Mouse (Mus musculus) myocyte (in vitro differentiated cells): Measurements from ENCODE around the gene Hsd17b2. TPM values are rescaled to one million over a fixed set of nuclear protein-coding genes. Genes with fewer than 3 reads are reported as not detected.

Experiments
- H3K27me3 ChIP-seq: one replicate; pipeline ENCODE4 v1.6.1; 2011; ENCODE audit not compliant: control insufficient read depth, insufficient read depth, insufficient read length
- H3K36me3 ChIP-seq: one replicate; pipeline ENCODE4 v1.6.1; 2011; ENCODE audit not compliant: control insufficient read depth, insufficient read depth
- H3K4me2 ChIP-seq: one replicate; pipeline ENCODE4 v1.6.1; 2011; ENCODE audit warnings: low read depth, control low read depth
- H3K4me3 ChIP-seq: one replicate; pipeline ENCODE4 v1.5.1; 2011; ENCODE audit warnings: mild to moderate bottlenecking, control low read depth, moderate library complexity
- H3K79me2 ChIP-seq: one replicate; pipeline ENCODE4 v1.6.1; 2011; ENCODE audit not compliant: control insufficient read depth, insufficient read depth
- H3ac ChIP-seq: one replicate; pipeline ENCODE4 v1.6.1; 2011; ENCODE audit not compliant: control insufficient read depth, insufficient read length
- CEBPB ChIP-seq: IDR thresholded peaks from 2 replicates; pipeline ENCODE4 v1.6.1; 2011; ENCODE audit warnings: mild to moderate bottlenecking, moderate library complexity; ENCODE audit not compliant: poor library complexity, insufficient read depth, severe bottlenecking
- E2F4 ChIP-seq: IDR thresholded peaks from one replicate; pipeline ENCODE4 v1.6.1; 2011; ENCODE audit warnings: mild to moderate bottlenecking, control low read depth, moderate library complexity; ENCODE audit not compliant: insufficient read depth
- MAX ChIP-seq: IDR thresholded peaks from one replicate; pipeline ENCODE4 v1.6.1; 2011; ENCODE audit warnings: low read depth, mild to moderate bottlenecking, control low read depth
- MYOD1 ChIP-seq, 3 experiments: IDR thresholded peaks; one replicate each; pipeline ENCODE4 v1.6.1; 2011; ENCODE audit warnings: control low read depth in 2 of 3, low read depth in 2 of 3, mild to moderate bottlenecking in 2 of 3, moderate library complexity in 1 of 3; ENCODE audit not compliant: insufficient read length in 2 of 3, control insufficient read depth in 1 of 3
- MYOG ChIP-seq, 3 experiments: IDR thresholded peaks; one replicate each; pipeline ENCODE4 v1.6.1; 2011; ENCODE audit warnings: control low read depth in 2 of 3, low read depth in 2 of 3, mild to moderate bottlenecking in 2 of 3; ENCODE audit not compliant: insufficient read length in 2 of 3, control insufficient read depth in 1 of 3, insufficient read depth in 1 of 3
- POLR2A ChIP-seq: IDR thresholded peaks from one replicate; pipeline ENCODE4 v1.6.1; 2011; ENCODE audit warnings: low read depth, mild to moderate bottlenecking, control low read depth, moderate library complexity; ENCODE audit not compliant: insufficient read length
- POLR2AphosphoS2 ChIP-seq: IDR thresholded peaks from one replicate; pipeline ENCODE4 v1.6.1; 2011; ENCODE audit warnings: low read depth, control low read depth; ENCODE audit not compliant: insufficient read length
- REST ChIP-seq: IDR thresholded peaks from one replicate; pipeline ENCODE4 v1.6.1; 2011; ENCODE audit warnings: mild to moderate bottlenecking, control low read depth, moderate library complexity; ENCODE audit not compliant: insufficient read depth, insufficient read length
- SRF ChIP-seq: IDR thresholded peaks from one replicate; pipeline ENCODE4 v1.6.1; 2011; ENCODE audit warnings: low read depth; ENCODE audit not compliant: control insufficient read depth, insufficient read length
- TCF12 ChIP-seq: IDR thresholded peaks from one replicate; pipeline ENCODE4 v1.6.1; 2011; ENCODE audit warnings: mild to moderate bottlenecking, control low read depth; ENCODE audit not compliant: poor library complexity, insufficient read depth, severe bottlenecking
- TCF3 ChIP-seq: IDR thresholded peaks from one replicate; pipeline ENCODE4 v1.6.1; 2011; ENCODE audit warnings: low read depth, control low read depth; ENCODE audit not compliant: insufficient read length
- USF1 ChIP-seq: IDR thresholded peaks from one replicate; pipeline ENCODE4 v1.6.1; 2011; ENCODE audit warnings: low read depth, mild to moderate bottlenecking, control low read depth, moderate library complexity
- polyA plus RNA-seq: library from polyadenylated mRNA; unstranded; fragments of >200 nt; fragmentation: generic; extraction: Trizol; gene quantifications from one replicate; pipeline ENCODE4 v1.2.1, GENCODE M21; 2012; ENCODE audit warnings: missing spikeins

Hsd17b2 gene
- polyA plus RNA-seq, 1 experiment = not detected

DNA sequence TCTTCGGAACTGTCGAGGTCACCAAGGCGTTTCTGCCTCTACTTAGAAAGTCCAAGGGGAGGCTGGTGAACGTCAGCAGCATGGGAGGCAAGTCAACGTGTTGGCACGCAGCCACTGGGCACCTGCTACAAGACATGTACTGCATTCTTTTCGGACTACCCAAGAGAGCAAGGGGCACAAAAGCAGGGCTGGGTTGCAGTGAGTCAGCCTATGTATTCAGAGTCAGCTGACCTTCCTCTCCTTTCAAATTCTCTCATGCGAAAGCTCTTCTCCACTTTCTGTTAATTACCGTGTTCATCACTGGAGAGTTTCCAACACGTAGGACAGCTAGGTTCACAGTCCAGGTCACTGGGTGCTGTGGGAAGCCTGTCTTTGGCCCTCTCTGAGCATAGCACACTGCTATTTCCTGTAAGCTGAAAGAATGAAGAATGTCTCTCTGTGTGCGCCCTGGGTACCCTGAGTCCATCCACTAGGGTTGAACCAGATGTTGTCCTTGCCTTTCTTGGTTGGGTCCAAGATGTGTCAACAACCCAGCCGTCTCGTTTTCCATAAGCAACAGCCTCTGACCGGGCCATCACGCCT, 40.8 kb downstream of the Hsd17b2 start:
- Histone ChIP-seq H3K4me3 (no peak overlapping the region), H3ac (no peak overlapping the region), H3K4me2 (no peak overlapping the region), H3K27me3 (no peaks in the 10 kb centered on the region), H3K79me2 (no peaks in the 10 kb centered on the region), H3K36me3 (no peaks in the 10 kb centered on the region)
- TF ChIP-seq POLR2AphosphoS2 = no peak
- TF ChIP-seq USF1 = no peak
- TF ChIP-seq E2F4 = no peak
- no peak for TF ChIP-seq MYOD1 (IDR thresholded peaks at IDR 0.05; ENCODE audit: control insufficient read depth in 1 of 3, insufficient read length in 2 of 3, low read depth in 2 of 3)

DNA sequence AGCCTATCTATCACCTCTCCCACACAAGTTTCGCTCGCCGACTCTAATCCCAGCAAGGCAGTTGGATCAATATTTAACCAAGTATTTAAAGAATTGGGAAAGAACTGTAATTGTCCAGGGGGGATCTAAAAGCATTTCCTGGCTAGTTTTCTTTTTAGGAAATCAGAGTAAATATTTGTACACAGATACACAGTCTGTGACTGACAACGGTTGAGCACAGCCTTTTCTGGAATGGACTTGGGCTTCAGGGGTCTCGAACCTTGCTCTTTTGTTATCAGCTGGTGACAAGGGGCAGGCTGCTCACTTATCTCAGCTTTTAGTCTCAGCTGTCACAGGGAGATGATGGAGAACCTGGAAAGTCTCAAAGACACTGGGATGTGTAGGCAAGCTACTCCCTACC, 44.9 kb downstream of the Hsd17b2 start:
- TF ChIP-seq MYOG (IDR thresholded peaks at IDR 0.05; ENCODE audit: control insufficient read depth in 1 of 3, insufficient read depth in 1 of 3, insufficient read length in 2 of 3, low read depth in 2 of 3) (no peak), USF1 (no peak), MYOD1 (IDR thresholded peaks at IDR 0.05; ENCODE audit: control insufficient read depth in 1 of 3, insufficient read length in 2 of 3, low read depth in 2 of 3) (no peak), CEBPB (no peak), MAX (no peak), POLR2AphosphoS2 (no peak), E2F4 (no peak), TCF3 (no peak), SRF (no peak), REST (no peak), POLR2A (no peak)
- Histone ChIP-seq H3K79me2 (no peaks in the 10 kb centered on the region), H3K27me3 (no peaks in the 10 kb centered on the region), H3K4me3 (no peak overlapping the region), H3K36me3 (no peaks in the 10 kb centered on the region), H3K4me2 (no peak overlapping the region), H3ac (no peak overlapping the region)

DNA sequence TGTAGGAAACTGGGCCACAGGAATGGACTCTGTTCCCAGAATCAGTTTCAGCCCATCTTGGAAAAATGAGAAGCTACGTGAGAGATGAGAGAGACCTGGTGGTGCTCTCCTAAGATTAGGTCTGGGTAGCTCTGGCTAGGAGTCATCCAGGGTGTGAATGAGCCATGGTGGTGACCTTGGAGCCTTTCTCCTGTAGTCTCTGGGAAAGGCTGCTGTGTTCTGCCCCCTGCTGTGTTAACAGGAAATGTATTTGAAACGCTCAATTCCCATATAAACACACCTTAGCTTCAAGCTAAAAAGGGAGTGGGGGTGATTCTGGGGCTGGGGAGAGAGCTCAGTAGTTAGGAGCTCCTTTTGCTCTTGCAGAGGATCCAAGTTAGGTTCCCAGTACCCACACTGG, 45.7 kb downstream of the Hsd17b2 start:
- H3K4me2 ChIP-seq = no peak overlapping the region
- no peak overlapping the region for H3ac ChIP-seq
- H3K36me3 ChIP-seq = no peaks in the 10 kb centered on the region
- H3K4me3 ChIP-seq = no peak overlapping the region
- no peaks in the 10 kb centered on the region for H3K79me2 ChIP-seq
- H3K27me3 ChIP-seq = no peaks in the 10 kb centered on the region
- TF ChIP-seq E2F4 (no peak), MYOG (IDR thresholded peaks at IDR 0.05; ENCODE audit: control insufficient read depth in 1 of 3, insufficient read depth in 1 of 3, insufficient read length in 2 of 3, low read depth in 2 of 3) (no peak), REST (no peak), TCF12 (no peak), MAX (no peak), POLR2AphosphoS2 (no peak), MYOD1 (IDR thresholded peaks at IDR 0.05; ENCODE audit: control insufficient read depth in 1 of 3, insufficient read length in 2 of 3, low read depth in 2 of 3) (no peak), POLR2A (no peak)

DNA sequence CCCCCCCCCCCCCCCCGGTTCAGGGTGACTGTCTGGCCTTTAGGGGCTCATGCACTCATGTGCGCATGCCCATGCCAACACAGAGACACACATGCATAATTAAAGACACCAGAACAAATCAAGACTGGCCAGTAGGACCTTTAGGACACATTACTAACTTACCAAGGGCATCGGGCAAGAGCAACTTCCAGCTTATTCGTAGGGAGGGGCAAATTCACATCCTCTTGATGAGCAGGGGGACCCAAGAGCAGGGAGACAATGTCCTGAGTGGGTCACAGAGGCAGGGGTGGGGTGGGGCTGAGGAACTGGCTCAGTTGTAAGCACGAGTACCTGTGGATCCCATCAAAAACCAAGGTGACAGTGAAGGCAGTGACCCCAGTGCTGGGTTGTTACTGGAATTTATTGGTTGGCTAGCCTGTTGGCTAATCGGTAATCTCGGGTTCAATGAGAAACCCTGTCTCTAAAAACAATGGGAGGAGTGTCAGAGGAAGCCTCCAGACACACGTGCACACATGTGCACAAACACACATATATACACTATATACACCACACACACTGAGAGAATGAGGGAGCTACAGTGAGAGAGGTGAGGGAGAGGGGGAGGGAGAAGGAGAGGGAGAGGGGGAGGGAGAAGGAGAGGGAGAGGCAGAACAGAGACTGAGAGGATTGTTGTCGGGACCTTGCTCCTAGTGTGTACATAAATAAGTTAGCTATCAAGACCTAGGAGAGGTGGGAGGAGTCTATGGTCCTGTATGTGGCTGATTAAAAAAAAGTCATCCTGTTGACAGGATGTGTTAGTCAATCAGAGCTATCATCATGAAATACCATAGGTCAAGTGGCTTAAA, 46.4 kb downstream of the Hsd17b2 start:
- Histone ChIP-seq H3K79me2 (no peaks in the 10 kb centered on the region), H3K27me3 (no peaks in the 10 kb centered on the region), H3K36me3 (no peaks in the 10 kb centered on the region), H3ac (no peak overlapping the region), H3K4me3 (no peak overlapping the region), H3K4me2 (no peak overlapping the region)
- no peak for TF ChIP-seq MAX

DNA sequence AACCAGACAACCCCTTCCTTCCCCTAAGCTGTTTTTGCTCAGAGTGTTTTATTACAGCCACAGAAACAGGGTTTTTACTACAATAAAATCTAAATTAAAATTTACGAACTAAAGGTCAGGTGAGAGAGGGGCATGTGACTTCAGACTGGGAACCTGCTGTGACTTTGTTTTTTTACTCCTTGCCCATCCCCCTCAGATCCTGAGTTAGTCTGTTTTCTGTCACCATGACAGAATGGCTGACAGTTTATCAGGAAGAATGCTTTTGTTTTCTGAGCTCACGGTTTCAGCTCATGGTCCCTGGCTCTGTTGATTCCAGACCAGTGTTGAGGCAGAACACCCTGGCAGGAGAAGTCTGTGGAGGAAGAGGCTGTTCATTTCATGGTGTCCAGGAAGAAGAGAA, 47.7 kb downstream of the Hsd17b2 start:
- Histone ChIP-seq H3K27me3 (no peaks in the 10 kb centered on the region), H3K4me2 (no peak overlapping the region), H3K79me2 (no peaks in the 10 kb centered on the region), H3K4me3 (no peak overlapping the region), H3ac (no peak overlapping the region), H3K36me3 (no peaks in the 10 kb centered on the region)
- TF ChIP-seq TCF12 (no peak), CEBPB (no peak), MYOG (IDR thresholded peaks at IDR 0.05; ENCODE audit: control insufficient read depth in 1 of 3, insufficient read depth in 1 of 3, insufficient read length in 2 of 3, low read depth in 2 of 3) (no peak), SRF (no peak), MYOD1 (IDR thresholded peaks at IDR 0.05; ENCODE audit: control insufficient read depth in 1 of 3, insufficient read length in 2 of 3, low read depth in 2 of 3) (no peak), USF1 (no peak), E2F4 (no peak), TCF3 (no peak), MAX (no peak), POLR2AphosphoS2 (no peak), REST (no peak), POLR2A (no peak)
